Mouse (Mus musculus): ENCODE measurements around the gene Coro2a. TPM values are rescaled to one million over a fixed set of nuclear protein-coding genes. Genes with fewer than 3 reads are reported as not detected.

The Coro2a gene
- polyA plus RNA-seq, 1 experiment from 2014 or later = 1.7 TPM

- Histone ChIP-seq H3K27ac (no peak overlapping the region), H3K4me2 (peak overlapping the region; percentile 48), H3K9ac (no peak overlapping the region), H3K36me3 (replicated peaks) (no peaks in the 10 kb centered on the region), H3K4me1 (peaks cover 6% of the 10 kb centered on the region), H3K27me3 (peaks cover 20% of the 10 kb centered on the region), H3K4me3 (replicated peaks) (peak overlapping the region; percentile 19), H3K9me3 (no peaks in the 10 kb centered on the region)
- 0 out of 2 replicates have a peak, but pooled peaks have one; percentile 33 for ATAC-seq (ENCODE audit: low FRiP score)
- WGBS = 5% methylated on average over 5 of the region's 7 CpGs
Observed at GRCm38 (mm10) chr4:46527558-46527926, 74.5 kb downstream of the Coro2a start.

GRCm38 (mm10) chr4:46526798-46527557, 75.0 kb downstream of the Coro2a start:
- no peak overlapping the region for H3K27ac ChIP-seq
- no peaks in the 10 kb centered on the region for H3K36me3 ChIP-seq (replicated peaks)
- no peak overlapping the region for H3K9ac ChIP-seq
- H3K4me2 ChIP-seq = peak overlapping the region; percentile 48
- no peak for ATAC-seq (ENCODE audit: low FRiP score)
- H3K9me3 ChIP-seq = no peaks in the 10 kb centered on the region
- H3K4me3 ChIP-seq (replicated peaks) = peak overlapping the region; percentile 19
- WGBS = 31% methylated on average over 17 of the region's 17 CpGs
- peaks cover 6% of the 10 kb centered on the region for H3K4me1 ChIP-seq
- H3K27me3 ChIP-seq = peaks cover 16% of the 10 kb centered on the region

GRCm38 (mm10) chr4:46526226-46526625, 75.8 kb downstream of the Coro2a start:
- H3K27me3 ChIP-seq = peaks cover 10% of the 10 kb centered on the region; the same call in 1 of the 2 replicates
- 89% methylated on average over 3 of the region's 3 CpGs for WGBS
- H3K4me1 ChIP-seq = peaks cover 6% of the 10 kb centered on the region
- H3K4me2 ChIP-seq = no peak overlapping the region
- H3K9me3 ChIP-seq = no peaks in the 10 kb centered on the region
- ATAC-seq (ENCODE audit: low FRiP score) = no peak
- no peak overlapping the region for H3K4me3 ChIP-seq (replicated peaks)
- no peaks in the 10 kb centered on the region for H3K36me3 ChIP-seq (replicated peaks)
- no peak overlapping the region for H3K9ac ChIP-seq
- H3K27ac ChIP-seq = no peak overlapping the region

- WGBS = 89% methylated on average over 4 of the region's 4 CpGs
- Histone ChIP-seq H3K4me3 (replicated peaks) (no peak overlapping the region), H3K4me1 (peaks cover 6% of the 10 kb centered on the region), H3K27me3 (peaks cover 12% of the 10 kb centered on the region; the same call in 1 of the 2 replicates), H3K27ac (no peak overlapping the region), H3K9ac (no peak overlapping the region), H3K4me2 (no peak overlapping the region), H3K36me3 (replicated peaks) (no peaks in the 10 kb centered on the region), H3K9me3 (no peaks in the 10 kb centered on the region)
- ATAC-seq (ENCODE audit: low FRiP score) = no peak
Observed at GRCm38 (mm10) chr4:46523324-46523723, 78.7 kb downstream of the Coro2a start.

GRCm38 (mm10) chr4:46521457-46521856, 80.5 kb downstream of the Coro2a start:
- H3K9me3 ChIP-seq = no peaks in the 10 kb centered on the region
- H3K9ac ChIP-seq = no peak overlapping the region
- no peak overlapping the region for H3K4me3 ChIP-seq (replicated peaks)
- 83% methylated on average over 10 of the region's 10 CpGs for WGBS
- no peak overlapping the region for H3K27ac ChIP-seq
- no peaks in the 10 kb centered on the region for H3K36me3 ChIP-seq (replicated peaks)
- H3K4me1 ChIP-seq = no peaks in the 10 kb centered on the region
- peaks cover 3% of the 10 kb centered on the region; the same call in 1 of the 2 replicates for H3K27me3 ChIP-seq
- H3K4me2 ChIP-seq = no peak overlapping the region
- no peak for ATAC-seq (ENCODE audit: low FRiP score)

- no peaks in the 10 kb centered on the region for H3K9me3 ChIP-seq
- no peak overlapping the region for H3K9ac ChIP-seq
- no peaks in the 10 kb centered on the region for H3K4me1 ChIP-seq
- no peak overlapping the region for H3K27ac ChIP-seq
- WGBS = 90% methylated on average over 2 of the region's 2 CpGs
- peaks cover 2% of the 10 kb centered on the region; the same call in 1 of the 2 replicates for H3K27me3 ChIP-seq
- no peak overlapping the region for H3K4me3 ChIP-seq (replicated peaks)
- no peaks in the 10 kb centered on the region for H3K36me3 ChIP-seq (replicated peaks)
- ATAC-seq (ENCODE audit: low FRiP score) = no peak
- H3K4me2 ChIP-seq = no peak overlapping the region
Observed at GRCm38 (mm10) chr4:46520491-46520890, 81.5 kb downstream of the Coro2a start.

GRCm38 (mm10) chr4:46507736-46508460, 94.1 kb downstream of the Coro2a start:
- H3K4me2 ChIP-seq = peak overlapping the region; percentile 88
- H3K4me1 ChIP-seq = peaks cover 7% of the 10 kb centered on the region
- H3K36me3 ChIP-seq (replicated peaks) = peaks cover 12% of the 10 kb centered on the region
- H3K27ac ChIP-seq = no peak overlapping the region
- WGBS = 12% methylated on average over 16 of the region's 16 CpGs
- peak; percentile 47; the same call in 1 of the 2 replicates for ATAC-seq (ENCODE audit: low FRiP score)
- H3K9me3 ChIP-seq = no peaks in the 10 kb centered on the region
- peak overlapping the region; percentile 60 for H3K4me3 ChIP-seq (replicated peaks)
- H3K27me3 ChIP-seq = peaks cover 25% of the 10 kb centered on the region
- no peak overlapping the region for H3K9ac ChIP-seq

- peak overlapping the region; percentile 88 for H3K4me2 ChIP-seq
- under 1% methylated on average over 87 of the region's 94 CpGs for WGBS
- peak overlapping the region; percentile 52 for H3K9ac ChIP-seq
- H3K36me3 ChIP-seq (replicated peaks) = peaks cover 20% of the 10 kb centered on the region
- no peaks in the 10 kb centered on the region for H3K9me3 ChIP-seq
- H3K4me1 ChIP-seq = peaks cover 7% of the 10 kb centered on the region
- H3K4me3 ChIP-seq (replicated peaks) = peak overlapping the region; percentile 60
- H3K27me3 ChIP-seq = peaks cover 25% of the 10 kb centered on the region
- no peak overlapping the region for H3K27ac ChIP-seq
- ATAC-seq (ENCODE audit: low FRiP score) = peak; percentile 97
Observed at GRCm38 (mm10) chr4:46506801-46507610, 95.0 kb downstream of the Coro2a start.

GRCm38 (mm10) chr4:46505361-46506057, 96.5 kb downstream of the Coro2a start:
- H3K9me3 ChIP-seq = no peaks in the 10 kb centered on the region
- no peak overlapping the region for H3K27ac ChIP-seq
- peaks cover 35% of the 10 kb centered on the region for H3K36me3 ChIP-seq (replicated peaks)
- no peak overlapping the region for H3K9ac ChIP-seq
- ATAC-seq (ENCODE audit: low FRiP score) = no peak
- 72% methylated on average over 8 of the region's 8 CpGs for WGBS
- no peak overlapping the region for H3K4me2 ChIP-seq
- H3K27me3 ChIP-seq = peaks cover 25% of the 10 kb centered on the region
- peaks cover 7% of the 10 kb centered on the region for H3K4me1 ChIP-seq
- no peak overlapping the region for H3K4me3 ChIP-seq (replicated peaks)

- H3K4me1 ChIP-seq = peaks cover 7% of the 10 kb centered on the region
- H3K27ac ChIP-seq = no peak overlapping the region
- no peak overlapping the region for H3K4me3 ChIP-seq (replicated peaks)
- H3K36me3 ChIP-seq (replicated peaks) = peaks cover 47% of the 10 kb centered on the region
- peaks cover 25% of the 10 kb centered on the region for H3K27me3 ChIP-seq
- no peaks in the 10 kb centered on the region for H3K9me3 ChIP-seq
- no peak overlapping the region for H3K4me2 ChIP-seq
- no peak overlapping the region for H3K9ac ChIP-seq
- WGBS = 90% methylated on average over 3 of the region's 3 CpGs
- ATAC-seq (ENCODE audit: low FRiP score) = no peak
Observed at GRCm38 (mm10) chr4:46503881-46504280, 98.1 kb downstream of the Coro2a start.

- no peak overlapping the region for H3K27ac ChIP-seq
- no peak overlapping the region for H3K9ac ChIP-seq
- H3K36me3 ChIP-seq (replicated peaks) = peaks cover 47% of the 10 kb centered on the region
- peaks cover 7% of the 10 kb centered on the region for H3K4me1 ChIP-seq
- peaks cover 25% of the 10 kb centered on the region for H3K27me3 ChIP-seq
- no peak overlapping the region for H3K4me3 ChIP-seq (replicated peaks)
- 75% methylated on average over 16 of the region's 16 CpGs for WGBS
- no peak for ATAC-seq (ENCODE audit: low FRiP score)
- no peak overlapping the region for H3K4me2 ChIP-seq
- no peaks in the 10 kb centered on the region for H3K9me3 ChIP-seq
Observed at GRCm38 (mm10) chr4:46502606-46503502, 99.1 kb downstream of the Coro2a start.
